Mouse (Mus musculus) G1E (cell line): ENCODE measurements around the gene Mras.

Source experiments
- CTCF ChIP-seq: IDR thresholded peaks from 2 replicates; pipeline ENCODE4 v1.5.1; 2012; ENCODE audit warnings: low read depth, low read length, inconsistent platforms, mixed read lengths
- GATA1 ChIP-seq: IDR thresholded peaks from 2 replicates; pipeline ENCODE4 v1.6.1; 2012; ENCODE audit warnings: borderline replicate concordance, low read length, inconsistent platforms, mixed read lengths
- GATA2 ChIP-seq: IDR thresholded peaks from 2 replicates; pipeline ENCODE4 v1.6.1; 2012; ENCODE audit warnings: low read depth, low read length, inconsistent platforms, borderline replicate concordance
- POLR2AphosphoS5 ChIP-seq: IDR thresholded peaks from 2 replicates; pipeline ENCODE4 v1.6.1; 2012; ENCODE audit warnings: low read depth, low read length, inconsistent platforms; ENCODE audit not compliant: insufficient replicate concordance
- TAL1 ChIP-seq: conservative IDR thresholded peaks from 2 replicates; pipeline ENCODE4 v1.6.1; 2012; ENCODE audit warnings: low read depth, low read length, inconsistent platforms, mixed read lengths

DNA sequence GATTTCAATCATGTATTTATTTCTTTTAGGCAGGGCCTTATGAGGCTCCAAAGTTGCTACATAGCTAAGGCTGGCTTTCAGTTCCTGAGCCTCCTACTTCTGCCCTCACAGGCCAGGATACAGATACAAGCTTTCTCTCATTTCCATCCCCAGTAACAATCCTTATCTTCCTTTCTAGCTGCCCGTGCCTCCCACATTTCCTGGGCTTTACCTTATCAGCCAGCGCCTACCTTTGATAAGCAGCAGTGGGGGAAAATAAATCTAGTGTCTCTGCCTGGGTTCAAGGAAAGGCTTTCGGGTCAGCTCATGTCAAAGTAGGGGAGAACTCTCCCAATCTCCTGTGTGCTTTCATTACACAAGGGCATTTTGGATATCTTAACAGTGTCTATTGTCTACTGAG, 95.6 kb downstream of the Mras start:
- TF ChIP-seq CTCF (no peak), GATA1 (no peak), POLR2AphosphoS5 (no peak), TAL1 (0 out of 2 replicates have a peak, but pooled peaks have one; percentile 11), GATA2 (no peak)
